9 mouse cellular contexts compared by ENCODE assay signal in genomic region chr8:10405469-10405868, GRCm38 (mm10).
DNase-seq lines count a peak whose midpoint lies in the region; ATAC-seq and TF ChIP-seq lines count a peak whose summit lies in the region.
"Had no signal": no experiment of that assay in that cellular context is flagged by ENCODE, and none has a peak within 500 bp of the region (broad histone marks: within the 10 kb centered on the region; RNA-seq: fewer than 3 reads in every experiment).

No protein-coding gene starts in this region.

- no peak overlapping the region for H3K9ac ChIP-seq in liver, adult 2 months (ENCODE audit: low read depth, low read length)
- no peak overlapping the region for H3K9ac ChIP-seq in liver, embryonic 11.5 days (ENCODE audit: low read depth, low read length)
- no peak overlapping the region for H3K9ac ChIP-seq in hindbrain, embryonic 13.5 days
- no peak overlapping the region for H3K9ac ChIP-seq in limb, embryonic 13.5 days
- no peak overlapping the region for H3K9ac ChIP-seq in neural tube, embryonic 15.5 days (replicated peaks)
- H3K9ac ChIP-seq: heart, embryonic 13.5 days had no signal

- 34% methylated on average over 8 of the region's 8 CpGs for WGBS in liver, adult 2 months
- WGBS in liver, embryonic 11.5 days: 39% methylated on average over 8 of the region's 8 CpGs
- 47% methylated on average over 8 of the region's 8 CpGs for WGBS in hindbrain, embryonic 13.5 days
- WGBS in limb, embryonic 13.5 days: 30% methylated on average over 8 of the region's 8 CpGs
- 41% methylated on average over 8 of the region's 8 CpGs for WGBS in neural tube, embryonic 15.5 days

- H3K79me2 ChIP-seq in liver, adult 2 months (ENCODE audit: control insufficient read depth, insufficient read depth, low read length): no peaks in the 10 kb centered on the region

- ATAC-seq in liver, embryonic 11.5 days (replicated peaks; ENCODE audit: low FRiP score): no peak
- peak; percentile 49 for ATAC-seq in hindbrain, embryonic 13.5 days (ENCODE audit: low FRiP score)
- ATAC-seq in limb, embryonic 13.5 days (ENCODE audit: low FRiP score, low read depth): peak; percentile 63; the same call in 1 of the 2 replicates
- peak; percentile 36; the same call in 1 of the 2 replicates for ATAC-seq in neural tube, embryonic 15.5 days (ENCODE audit: low FRiP score)
- ATAC-seq in erythroblast, adult 5-6 weeks (replicated peaks; ENCODE audit: low FRiP score, poor library complexity, severe bottlenecking): no peak

- no peak for TF ChIP-seq POLR2A in liver, adult 2 months (IDR thresholded peaks at IDR 0.05; ENCODE audit: extremely low read depth, insufficient read depth, low read length)

- no peaks in the 10 kb centered on the region for H3K27me3 ChIP-seq in liver, adult 2 months (ENCODE audit: control insufficient read depth, insufficient read depth, low read length)
- no peaks in the 10 kb centered on the region for H3K27me3 ChIP-seq in liver, embryonic 11.5 days (replicated peaks; ENCODE audit: control insufficient read depth, insufficient read depth, low read length)
- no peaks in the 10 kb centered on the region for H3K27me3 ChIP-seq in hindbrain, embryonic 13.5 days
- H3K27me3 ChIP-seq in limb, embryonic 13.5 days: peaks cover 9% of the 10 kb centered on the region; the same call in 1 of the 2 replicates
- no peaks in the 10 kb centered on the region for H3K27me3 ChIP-seq in neural tube, embryonic 15.5 days (replicated peaks)
- H3K27me3 ChIP-seq: heart, embryonic 13.5 days had no signal

- no peaks in the 10 kb centered on the region for H3K36me3 ChIP-seq in liver, adult 2 months (ENCODE audit: control insufficient read depth, insufficient read depth, low read length)
- H3K36me3 ChIP-seq in liver, embryonic 11.5 days (ENCODE audit: control insufficient read depth, insufficient read depth, low read length): no peaks in the 10 kb centered on the region
- H3K36me3 ChIP-seq in hindbrain, embryonic 13.5 days: 0 out of 2 replicates have a peak, but pooled peaks cover 6% of the 10 kb centered on the region
- no peaks in the 10 kb centered on the region for H3K36me3 ChIP-seq in limb, embryonic 13.5 days
- H3K36me3 ChIP-seq in neural tube, embryonic 15.5 days: peaks cover 2% of the 10 kb centered on the region; the same call in 1 of the 2 replicates
- H3K36me3 ChIP-seq: heart, embryonic 13.5 days had no signal

- TF ChIP-seq CTCF in liver, adult 2 months (IDR thresholded peaks at IDR 0.05; ENCODE audit: low read depth, low read length): peak; percentile 74

- H3K4me2 ChIP-seq in liver, embryonic 11.5 days: no peak overlapping the region
- H3K4me2 ChIP-seq in hindbrain, embryonic 13.5 days: no peak overlapping the region
- no peak overlapping the region for H3K4me2 ChIP-seq in limb, embryonic 13.5 days (replicated peaks)
- H3K4me2 ChIP-seq in neural tube, embryonic 15.5 days: no peak overlapping the region
- H3K4me2 ChIP-seq: heart, embryonic 13.5 days had no signal

- H3K4me3 ChIP-seq in liver, adult 2 months (ENCODE audit: insufficient read depth, low read depth, low read length): no peak overlapping the region
- no peak overlapping the region for H3K4me3 ChIP-seq in liver, embryonic 11.5 days (ENCODE audit: low read depth, low read length)
- H3K4me3 ChIP-seq in hindbrain, embryonic 13.5 days: no peak overlapping the region
- H3K4me3 ChIP-seq in limb, embryonic 13.5 days: no peak overlapping the region
- no peak overlapping the region for H3K4me3 ChIP-seq in neural tube, embryonic 15.5 days (replicated peaks)
- H3K4me3 ChIP-seq: heart, embryonic 13.5 days had no signal

- no peaks in the 10 kb centered on the region for H3K9me3 ChIP-seq in liver, embryonic 11.5 days (ENCODE audit: control insufficient read depth, low read length)
- no peaks in the 10 kb centered on the region for H3K9me3 ChIP-seq in hindbrain, embryonic 13.5 days
- H3K9me3 ChIP-seq in limb, embryonic 13.5 days: no peaks in the 10 kb centered on the region
- H3K9me3 ChIP-seq in neural tube, embryonic 15.5 days (replicated peaks): no peaks in the 10 kb centered on the region
- H3K9me3 ChIP-seq: heart, embryonic 13.5 days had no signal

- H3K27ac ChIP-seq in liver, adult 2 months (replicated peaks; ENCODE audit: insufficient read depth, low read depth, low read length): no peak overlapping the region
- H3K27ac ChIP-seq in liver, embryonic 11.5 days (ENCODE audit: low read depth, low read length): no peak overlapping the region
- H3K27ac ChIP-seq in hindbrain, embryonic 13.5 days: no peak overlapping the region
- H3K27ac ChIP-seq in limb, embryonic 13.5 days: no peak overlapping the region
- no peak overlapping the region for H3K27ac ChIP-seq in neural tube, embryonic 15.5 days (replicated peaks)
- H3K27ac ChIP-seq: heart, embryonic 13.5 days had no signal

- DNase-seq in liver, adult 2 months (ENCODE audit: extremely low read depth, low read depth, low spot score): peak; percentile 8
- no peak for DNase-seq in liver, embryonic 11.5 days (ENCODE audit: low spot score)
- peak; percentile 33 for DNase-seq in WW6 (ENCODE audit: low read depth, low spot score)
- peak; percentile 83 for DNase-seq in embryo, embryonic 11 days

- no peaks in the 10 kb centered on the region for H3K4me1 ChIP-seq in liver, adult 2 months (ENCODE audit: control insufficient read depth, insufficient read depth, low read length)
- no peaks in the 10 kb centered on the region for H3K4me1 ChIP-seq in liver, embryonic 11.5 days (replicated peaks; ENCODE audit: control insufficient read depth, insufficient read depth, low read length)
- H3K4me1 ChIP-seq in hindbrain, embryonic 13.5 days (replicated peaks): 0 out of 2 replicates have a peak, but pooled peaks cover 5% of the 10 kb centered on the region
- no peaks in the 10 kb centered on the region for H3K4me1 ChIP-seq in limb, embryonic 13.5 days
- H3K4me1 ChIP-seq in neural tube, embryonic 15.5 days: no peaks in the 10 kb centered on the region

Comparison
In these comparisons a context has a peak if more than half of its experiments do, and no peak if none do; other contexts are left out.
1. ATAC-seq: peak in hindbrain, embryonic 13.5 days (single experiment), limb, embryonic 13.5 days (single experiment) and neural tube, embryonic 15.5 days (single experiment); none in liver, embryonic 11.5 days (single experiment) and erythroblast, adult 5-6 weeks (single experiment).